Mouse (Mus musculus) ES-Bruce4 (cell line): ENCODE measurements around the gene Zfp784. TPM values are rescaled to one million over a fixed set of nuclear protein-coding genes. Genes with fewer than 3 reads are reported as not detected.
A peak's percentile ranks its signal among the peaks of the same experiment; 100 is the strongest.
"Not testable (repeated sequence)": the region's sequence is repeated elsewhere in the genome, so short reads cannot be mapped to it uniquely, and the experiment has no call there.

ENCODE experiments used
- H3K27ac ChIP-seq: 2 replicates; pipeline ENCODE4 v1.5.1; 2012; ENCODE audit warnings: low read length, inconsistent platforms; ENCODE audit not compliant: insufficient read depth
- H3K27me3 ChIP-seq: 2 replicates; pipeline ENCODE4 v1.6.1; 2012; ENCODE audit warnings: mild to moderate bottlenecking, low read length, inconsistent platforms; ENCODE audit not compliant: control insufficient read depth, poor library complexity, insufficient read depth, severe bottlenecking
- H3K36me3 ChIP-seq: 2 replicates; pipeline ENCODE4 v1.6.1; 2012; ENCODE audit warnings: inconsistent platforms, mild to moderate bottlenecking, low read length, moderate library complexity; ENCODE audit not compliant: control insufficient read depth, poor library complexity, insufficient read depth, severe bottlenecking
- H3K4me1 ChIP-seq: one replicate; pipeline ENCODE4 v1.8.1; 2011; ENCODE audit warnings: low read length; ENCODE audit not compliant: control insufficient read depth, insufficient read depth
- H3K4me3 ChIP-seq: 2 replicates; pipeline ENCODE4 v1.5.1; 2011; ENCODE audit warnings: low read depth, mild to moderate bottlenecking, low read length
- H3K9ac ChIP-seq: 2 replicates; pipeline ENCODE4 v1.6.1; 2012; ENCODE audit warnings: low read depth, mild to moderate bottlenecking, inconsistent platforms; ENCODE audit not compliant: poor library complexity, severe bottlenecking
- H3K9me3 ChIP-seq: replicated peaks from 2 replicates; pipeline ENCODE4 v1.6.1; 2012; ENCODE audit warnings: mild to moderate bottlenecking, low read length, inconsistent platforms; ENCODE audit not compliant: control insufficient read depth, poor library complexity, insufficient read depth, severe bottlenecking
- CTCF ChIP-seq: IDR thresholded peaks from one replicate; pipeline ENCODE4 v1.8.1; 2011; ENCODE audit warnings: low read depth, low read length
- EP300 ChIP-seq: IDR thresholded peaks from 2 replicates; pipeline ENCODE4 v1.6.1; 2011; ENCODE audit warnings: low read depth, low read length; ENCODE audit not compliant: insufficient read depth
- POLR2A ChIP-seq: IDR thresholded peaks from one replicate; pipeline ENCODE4 v1.8.1; 2011; ENCODE audit warnings: low read length; ENCODE audit not compliant: insufficient read depth
- polyA plus RNA-seq: library from polyadenylated mRNA; stranded (reverse); fragments of >200 nt; gene quantifications from 2 replicates; pipeline ENCODE4 v1.2.4, GENCODE M21; 2011; ENCODE audit warnings: low read depth; ENCODE audit not compliant: missing spikeins, insufficient read depth, insufficient read length

Gene Zfp784
- polyA plus RNA-seq, 1 experiment: not detected

DNA sequence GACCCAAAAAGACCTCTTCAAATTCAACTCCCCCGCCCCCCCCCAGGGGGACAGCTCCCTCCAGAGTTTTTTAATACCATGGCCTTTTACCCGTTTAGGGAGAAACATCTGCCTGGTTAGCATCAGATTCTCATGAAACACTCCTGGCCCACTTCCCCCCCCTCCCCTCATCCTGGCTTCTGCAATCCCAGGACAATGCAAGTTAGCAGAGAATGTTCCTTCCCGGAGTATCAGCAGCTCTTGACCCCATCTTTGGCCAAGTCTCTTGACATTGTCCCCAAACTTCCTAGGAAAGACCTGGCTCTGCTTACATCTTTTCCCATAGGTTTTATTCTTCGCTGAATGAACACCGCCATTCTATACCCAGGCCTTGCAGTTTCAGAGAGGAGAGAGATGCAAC is 17.0 kb downstream of the Zfp784 start:
- TF ChIP-seq POLR2A (no peak), CTCF (no peak), EP300 (no peak)
- peaks cover 2% of the 10 kb centered on the region; the same call in 1 of the 2 replicates for H3K36me3 ChIP-seq
- H3K4me1 ChIP-seq: peaks cover 3% of the 10 kb centered on the region
- H3K9me3 ChIP-seq: no peaks in the 10 kb centered on the region
- peak overlapping the region; percentile 98 for H3K9ac ChIP-seq
- H3K4me3 ChIP-seq: peak overlapping the region; percentile 79
- no peak overlapping the region for H3K27ac ChIP-seq
- no peaks in the 10 kb centered on the region for H3K27me3 ChIP-seq

DNA sequence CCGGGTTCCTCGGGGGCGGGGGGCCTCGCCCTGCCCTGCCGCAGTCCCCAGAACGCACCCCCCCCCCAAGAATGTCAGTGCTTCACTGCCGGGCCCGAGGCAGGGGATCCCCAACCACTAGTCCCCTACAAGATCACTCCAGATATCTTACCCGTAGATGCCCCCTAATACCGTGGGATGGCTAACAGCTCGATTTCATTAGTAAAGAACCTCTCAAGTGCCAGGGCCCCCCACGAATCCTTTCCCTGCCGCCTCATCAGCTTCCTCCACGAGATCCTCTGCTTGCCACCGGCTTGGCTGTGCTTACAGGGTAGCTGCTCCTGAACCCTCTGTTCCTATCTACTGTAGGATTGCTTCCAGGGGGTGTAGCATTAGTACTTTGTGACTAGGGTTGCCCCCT is 17.6 kb downstream of the Zfp784 start:
- Histone ChIP-seq H3K9me3 (no peaks in the 10 kb centered on the region), H3K27me3 (no peaks in the 10 kb centered on the region), H3K27ac (peak overlapping the region; percentile 65), H3K4me1 (peaks cover 3% of the 10 kb centered on the region), H3K9ac (peak overlapping the region; percentile 98), H3K36me3 (peaks cover 2% of the 10 kb centered on the region; the same call in 1 of the 2 replicates), H3K4me3 (peak overlapping the region; percentile 79)
- TF ChIP-seq EP300 (no peak), CTCF (no peak), POLR2A (no peak)

DNA sequence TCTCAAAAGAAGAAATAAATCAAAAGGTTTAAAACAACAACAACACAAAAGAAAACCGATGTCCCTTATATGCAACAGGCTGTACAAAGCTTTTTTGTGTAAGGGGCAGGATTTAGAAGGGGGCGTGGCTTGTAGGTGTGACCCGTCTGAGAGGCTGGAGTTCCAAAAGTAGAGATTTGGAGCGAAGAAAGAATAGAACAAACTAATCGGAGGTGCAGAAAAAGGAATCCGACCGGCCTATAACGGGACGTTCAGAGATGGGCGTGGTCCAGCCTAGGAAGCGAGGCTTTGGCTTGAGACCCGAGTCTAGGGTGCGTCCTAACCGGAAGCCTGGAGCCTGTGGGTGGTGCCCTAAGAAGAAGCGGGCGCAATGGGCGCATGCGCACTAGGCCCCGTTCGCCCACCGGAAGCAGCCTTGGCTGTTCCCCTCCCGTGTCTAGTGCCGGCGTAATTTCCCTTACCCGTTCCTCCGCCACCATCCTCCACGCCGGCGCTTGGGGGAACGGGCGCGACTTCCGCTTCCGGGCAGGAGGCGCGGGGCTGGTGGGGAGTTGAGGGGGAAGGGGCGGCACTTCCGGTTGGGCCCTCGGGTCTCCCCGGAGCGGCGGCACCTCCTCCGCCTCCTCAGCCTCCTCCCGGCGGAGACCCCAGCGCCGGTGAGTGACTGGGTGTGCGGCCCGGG is 18.1 kb downstream of the Zfp784 start, which contains the start of the genes Zfp865 and Ccdc106:
Gene Zfp865, plus strand, starts transcription at position 377 of the 682 bp plus-strand sequence.
Gene Ccdc106, plus strand, starts transcription at position 554 of the 682 bp plus-strand sequence.
- H3K27ac ChIP-seq: peak within 1 kb of the TSS; percentile 70

DNA sequence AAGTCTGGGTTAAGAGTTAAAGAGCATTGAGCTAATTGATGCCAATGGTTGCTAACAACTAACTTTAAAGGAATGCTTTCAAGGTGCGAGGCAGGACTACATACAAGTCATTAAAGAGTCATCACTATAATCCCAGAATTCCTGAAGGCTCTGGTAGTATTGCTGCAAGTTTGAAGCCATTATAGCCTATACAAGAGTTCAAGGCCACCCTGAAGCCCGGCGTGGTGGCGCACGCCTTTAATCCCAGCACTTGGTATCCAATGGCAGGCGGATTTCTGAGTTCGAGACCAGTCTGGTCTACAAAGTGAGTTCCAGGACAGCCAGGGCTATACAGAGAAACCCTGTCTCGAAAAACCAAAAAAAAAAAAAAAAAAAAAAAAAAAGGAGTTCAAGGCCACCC is 18.7 kb downstream of the Zfp784 start:
- H3K36me3 ChIP-seq, H3K27me3 ChIP-seq, H3K9me3 ChIP-seq, H3K4me1 ChIP-seq: not testable (repeated sequence)
- Histone ChIP-seq H3K4me3 (peak overlapping the region; percentile 42), H3K9ac (peak overlapping the region; percentile 98), H3K27ac (peak overlapping the region; percentile 70)

More for the DNA sequence above, 18.1 kb downstream of the Zfp784 start, which contains the start of the genes Zfp865 and Ccdc106:
- TF ChIP-seq CTCF: no peak
- no peak for TF ChIP-seq POLR2A
- 0 out of 2 replicates have a peak, but pooled peaks have one; percentile 10 for TF ChIP-seq EP300
- H3K9ac ChIP-seq: peak within 1 kb of the TSS; percentile 98
- peak within 1 kb of the TSS; percentile 79 for H3K4me3 ChIP-seq
- H3K27me3 ChIP-seq: no peaks in the 10 kb centered on the region
- H3K4me1 ChIP-seq: peaks cover 3% of the 10 kb centered on the region
- no peaks in the 10 kb centered on the region for H3K9me3 ChIP-seq
- peaks cover 2% of the 10 kb centered on the region; the same call in 1 of the 2 replicates for H3K36me3 ChIP-seq

DNA sequence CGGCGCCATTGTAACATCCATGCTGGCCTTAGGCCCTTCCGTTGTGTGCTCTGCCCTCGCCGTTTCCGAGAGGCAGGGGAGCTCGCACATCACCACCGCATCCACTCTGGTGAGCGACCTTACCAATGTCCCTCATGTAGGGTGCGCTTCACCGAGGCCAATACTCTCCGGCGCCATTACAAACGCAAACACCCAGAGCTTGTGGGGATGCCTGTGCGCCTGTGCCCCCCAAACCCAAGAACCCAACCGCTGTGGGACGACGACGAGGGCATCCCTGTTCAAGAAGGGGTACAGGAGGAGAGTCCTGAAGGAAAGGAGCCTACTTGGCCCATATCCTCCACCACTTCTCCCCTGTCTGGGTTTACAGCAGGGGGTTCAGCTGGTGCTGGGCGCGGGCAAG is 20.3 kb downstream of the Zfp784 start:
- Histone ChIP-seq H3K4me3 (peak overlapping the region; percentile 5), H3K27ac (peak overlapping the region; percentile 70; the same call in 1 of the 2 replicates), H3K36me3 (no peaks in the 10 kb centered on the region), H3K27me3 (no peaks in the 10 kb centered on the region), H3K9ac (peak overlapping the region; percentile 17; the same call in 1 of the 2 replicates), H3K4me1 (peaks cover 3% of the 10 kb centered on the region), H3K9me3 (no peaks in the 10 kb centered on the region)
- no peak for TF ChIP-seq EP300
- TF ChIP-seq CTCF: no peak
- no peak for TF ChIP-seq POLR2A

DNA sequence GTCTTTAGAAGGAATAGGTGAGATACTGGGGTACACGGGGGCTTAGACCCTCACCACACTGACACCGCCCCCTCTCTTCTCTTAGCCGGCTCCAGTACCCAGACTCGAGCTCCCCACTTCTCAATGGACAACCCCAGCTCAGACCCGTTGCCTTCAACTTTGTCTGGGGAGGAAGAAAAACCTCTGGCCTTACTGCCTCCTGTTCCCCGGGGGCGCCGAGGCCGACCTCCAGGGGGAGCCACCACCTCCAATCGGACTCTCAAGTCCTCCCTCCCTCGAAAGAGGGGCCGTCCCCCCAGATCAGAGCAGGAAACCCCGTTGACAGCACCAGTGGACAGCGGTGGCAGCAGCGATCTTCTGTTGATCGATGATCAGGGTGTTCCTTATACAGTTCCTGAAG is 20.9 kb downstream of the Zfp784 start:
- H3K27ac ChIP-seq: no peak overlapping the region
- peaks cover 3% of the 10 kb centered on the region for H3K4me1 ChIP-seq
- TF ChIP-seq CTCF (peak; percentile 42), POLR2A (no peak), EP300 (no peak)
- H3K9ac ChIP-seq: no peak overlapping the region
- H3K4me3 ChIP-seq: peak overlapping the region; percentile 5; the same call in 1 of the 2 replicates
- H3K9me3 ChIP-seq: no peaks in the 10 kb centered on the region
- 0 out of 2 replicates have a peak, but pooled peaks cover under 1% of the 10 kb centered on the region for H3K36me3 ChIP-seq
- no peaks in the 10 kb centered on the region for H3K27me3 ChIP-seq
